Mouse (Mus musculus): ENCODE data around the gene Olfr1018.

GRCm38 (mm10) chr2:85792331-85792730 is 25.9 kb upstream of the Olfr1018 start:
- TF ChIP-seq GATA1 (IDR thresholded peaks at IDR 0.05; ENCODE audit: low read length), result no peak
- TF ChIP-seq TAL1 (IDR thresholded peaks at IDR 0.05; ENCODE audit: low read length), result no peak

Measured in erythroblast, embryonic 14.5 days (primary cell).